Mouse (Mus musculus): Measurements from ENCODE around the gene Syt6. TPM values are rescaled to one million over a fixed set of nuclear protein-coding genes. Genes with fewer than 3 reads are reported as not detected.
"Not testable (repeated sequence)": the region's sequence is repeated elsewhere in the genome, so short reads cannot be mapped to it uniquely, and the experiment has no call there.

The Syt6 gene
- total RNA-seq, 4 experiments from 2014 or later, result not detected

DNA sequence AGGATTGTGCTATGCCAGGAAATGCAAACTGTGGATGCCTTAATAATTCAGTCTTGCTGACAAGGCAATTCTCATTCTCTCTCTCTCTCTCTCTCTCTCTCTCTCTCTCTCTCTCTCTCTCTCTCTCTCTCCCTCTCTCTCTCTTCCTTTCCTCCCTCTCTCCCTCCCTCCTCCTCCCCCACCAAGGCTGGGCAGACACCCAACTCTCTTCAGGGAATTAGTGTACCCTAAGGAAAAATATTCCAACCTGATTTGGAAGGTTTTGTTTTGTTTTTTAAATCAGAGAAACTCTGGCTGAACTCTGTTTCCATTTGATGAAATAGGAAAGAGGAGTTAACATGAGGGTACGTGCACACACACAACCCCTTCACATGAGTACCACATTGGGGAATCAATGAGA, 26.5 kb downstream of the Syt6 start:
- no peak for DNase-seq

- no peak for DNase-seq
Measured at GRCm38 (mm10) chr3:103606045-103606597, 31.1 kb downstream of the Syt6 start.

DNA sequence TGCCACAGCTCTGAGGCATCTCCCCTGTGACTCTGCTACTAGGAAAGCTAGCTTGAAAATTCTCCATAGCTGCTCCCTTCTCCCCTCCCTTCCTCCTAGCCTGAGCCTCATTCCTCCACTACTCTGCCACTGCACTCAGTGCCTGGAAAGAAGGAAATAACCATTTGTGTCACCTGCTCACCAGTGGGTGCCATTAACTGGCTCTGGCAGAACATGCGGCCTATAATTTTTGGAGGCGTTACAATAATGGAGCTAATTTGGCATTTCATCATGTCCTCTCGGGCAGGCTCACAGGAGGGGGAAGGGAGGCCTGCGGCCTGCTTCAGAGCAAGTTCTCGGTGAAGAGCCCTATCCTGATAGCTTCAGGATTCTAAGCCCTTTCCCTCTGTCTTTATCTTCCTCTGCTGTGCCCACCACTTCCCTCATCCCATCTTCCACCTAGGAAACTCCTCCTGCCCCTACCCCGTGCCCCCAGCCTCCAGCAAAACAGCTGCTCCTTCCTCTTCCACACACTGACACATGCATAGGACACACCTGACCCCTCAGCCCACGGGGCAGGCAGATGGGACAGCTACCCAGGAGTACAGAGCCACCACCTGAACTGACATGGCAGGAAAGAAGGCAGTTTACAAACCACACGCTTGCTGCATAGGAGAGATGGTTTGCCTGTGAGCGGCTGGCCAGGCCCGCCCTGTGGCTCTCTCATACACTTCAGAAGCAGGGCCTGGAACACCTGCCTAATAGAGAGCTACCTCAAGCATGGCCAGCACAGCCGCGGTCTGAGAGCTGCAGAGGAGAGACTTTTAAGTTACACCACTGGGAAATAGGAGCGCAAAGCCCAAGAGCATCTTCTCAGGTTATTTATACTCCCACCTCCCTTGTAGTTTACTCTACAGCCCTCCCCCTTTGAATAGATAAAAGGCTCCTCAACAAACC, 31.9 kb downstream of the Syt6 start:
- no peak for DNase-seq

DNA sequence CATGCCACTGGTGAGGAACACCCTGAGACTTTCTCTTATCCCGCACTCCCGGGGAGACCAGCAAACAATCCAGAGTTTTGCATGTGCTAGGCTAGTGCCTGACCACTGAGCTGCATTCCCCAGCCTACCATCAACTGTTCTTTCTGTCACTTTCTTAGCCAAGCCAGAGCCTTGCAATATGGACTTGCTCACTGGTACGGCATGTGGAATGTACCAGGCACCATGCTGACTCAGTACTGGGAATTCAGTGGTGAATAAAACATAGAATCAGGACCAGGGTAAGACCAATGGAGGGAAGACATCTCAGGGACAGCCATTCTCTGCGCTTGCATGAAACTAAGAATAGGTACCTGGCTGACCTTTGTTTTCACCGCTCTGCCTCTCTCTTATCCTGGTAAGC, 35.2 kb downstream of the Syt6 start:
- no peak for DNase-seq

DNA sequence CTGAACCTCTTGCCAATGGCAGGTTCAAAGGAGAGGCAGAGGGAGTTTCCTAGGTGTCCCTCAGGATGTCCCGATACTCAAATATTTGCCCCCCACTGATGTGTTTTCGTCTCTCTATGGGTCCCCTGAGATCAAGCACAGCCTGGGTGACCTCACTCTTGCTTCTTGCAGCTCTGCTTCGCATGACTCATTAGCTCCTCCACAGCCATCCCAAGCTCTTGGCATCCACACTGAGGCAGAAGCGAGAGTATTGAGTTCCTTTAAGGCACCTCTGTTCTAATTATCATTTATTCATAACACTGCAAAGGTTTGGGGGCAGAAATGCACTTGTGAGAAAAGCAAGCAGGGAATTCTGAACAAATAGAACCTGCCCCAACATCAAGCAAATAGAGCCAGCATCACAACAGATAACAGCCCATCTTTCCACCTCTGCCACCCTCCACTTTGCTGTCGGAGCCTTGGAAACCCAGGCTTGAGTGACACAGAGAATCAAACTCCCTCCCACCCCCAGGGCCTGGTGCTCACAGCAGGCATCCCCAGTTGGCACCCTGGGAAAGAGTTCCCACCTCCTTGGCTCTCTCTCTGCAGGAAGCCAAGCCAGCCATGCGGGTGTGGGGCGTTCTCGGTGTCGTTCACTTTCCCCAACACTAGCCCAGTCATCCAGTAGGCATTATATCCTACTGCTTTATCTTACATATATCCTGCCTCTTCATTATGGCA, 37.8 kb downstream of the Syt6 start:
- no peak for DNase-seq

DNA sequence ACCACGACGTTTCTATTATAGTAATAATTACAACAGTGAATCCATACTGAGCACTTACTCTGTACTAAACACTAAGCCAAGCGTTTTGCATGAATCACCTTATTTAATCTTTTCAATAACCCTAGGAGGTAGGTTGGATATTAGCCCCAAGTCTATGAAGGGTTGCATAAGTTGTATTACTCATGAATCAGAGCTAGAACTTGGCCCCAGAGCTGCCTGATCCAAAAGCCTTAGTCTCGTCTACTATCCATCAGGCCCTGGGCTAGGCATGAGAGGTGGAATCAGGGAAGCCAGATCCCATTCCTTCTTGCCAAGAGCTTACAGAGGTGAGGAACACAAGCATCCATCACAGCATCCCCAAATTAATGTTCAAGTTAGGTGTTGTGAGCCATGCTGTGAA, 40.6 kb downstream of the Syt6 start:
- no peak for DNase-seq

GRCm38 (mm10) chr3:103616981-103617380, 42.0 kb downstream of the Syt6 start:
- DNase-seq, result no peak

GRCm38 (mm10) chr3:103620101-103620500, 45.1 kb downstream of the Syt6 start:
- DNase-seq, result no peak

- no peak for DNase-seq
Measured at GRCm38 (mm10) chr3:103623893-103624470, 49.0 kb downstream of the Syt6 start.

DNA sequence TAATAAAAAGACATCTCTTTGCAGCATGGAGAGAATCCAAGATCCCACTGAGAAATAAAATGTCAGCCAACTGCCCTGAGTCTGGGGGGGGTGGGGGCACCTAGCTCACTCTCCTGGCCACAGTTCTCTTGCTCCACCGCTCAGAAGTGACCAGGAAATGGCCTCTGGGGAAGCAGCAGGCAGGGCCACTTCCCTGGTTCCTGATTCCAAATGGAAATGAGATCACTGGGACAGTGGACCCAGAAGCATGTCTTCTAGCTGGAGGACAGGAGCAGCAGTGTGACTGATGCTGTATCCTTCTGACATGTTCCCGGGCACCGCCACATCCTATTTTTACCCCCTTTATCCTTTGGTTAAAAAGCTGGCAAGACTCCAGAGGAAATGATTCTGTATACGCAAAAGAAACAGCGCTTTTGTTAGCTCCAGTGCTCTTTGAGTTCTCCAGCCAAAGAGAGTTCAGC, 49.6 kb downstream of the Syt6 start:
- no peak for DNase-seq

GRCm38 (mm10) chr3:103625169-103625568, 50.1 kb downstream of the Syt6 start:
- no peak for DNase-seq

DNA sequence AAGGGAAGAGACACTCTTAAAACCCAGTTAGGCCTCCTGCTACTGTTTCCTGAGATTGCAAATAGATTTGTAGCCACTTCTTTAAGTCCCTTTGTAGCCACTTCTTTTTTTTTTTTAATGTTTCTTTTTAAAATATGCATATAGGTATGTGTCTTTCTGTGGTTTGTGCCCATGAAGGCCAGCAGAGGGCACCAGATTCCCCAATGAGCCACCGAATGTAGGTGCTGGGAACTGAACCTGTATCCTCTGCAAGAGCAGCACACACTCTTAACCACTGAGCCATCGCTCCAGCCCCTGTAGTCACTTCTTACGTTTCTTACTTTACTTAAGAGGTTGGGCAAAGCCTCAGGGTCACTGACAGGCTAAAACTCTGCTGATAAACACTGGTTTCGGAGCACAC, 51.5 kb downstream of the Syt6 start:
- no peak for DNase-seq

- DNase-seq, result no peak
Measured at GRCm38 (mm10) chr3:103627661-103628060, 52.6 kb downstream of the Syt6 start.

DNA sequence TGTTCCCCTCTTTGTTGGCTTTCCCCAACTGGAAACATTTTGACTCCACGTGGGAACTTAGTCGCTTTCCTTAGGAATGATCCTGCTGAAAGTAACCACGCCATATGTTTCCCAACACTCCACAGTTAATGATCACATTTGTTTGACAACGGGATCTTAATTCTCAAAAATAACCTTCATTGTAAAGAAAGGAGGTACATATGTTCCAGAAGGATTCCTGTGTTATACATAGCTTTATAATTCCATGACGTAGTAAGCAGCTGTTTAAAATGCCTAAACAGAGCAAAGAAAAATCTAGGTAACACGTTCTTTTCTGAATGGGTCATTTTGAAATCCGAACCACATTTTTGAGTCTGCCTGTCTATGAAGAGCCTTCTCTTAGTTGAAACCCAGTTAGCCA, 58.1 kb downstream of the Syt6 start:
- DNase-seq, result no peak

- DNase-seq, result no peak
Measured at GRCm38 (mm10) chr3:103633831-103634230, 58.8 kb downstream of the Syt6 start.

- no peak for DNase-seq
Measured at GRCm38 (mm10) chr3:103634256-103634655, 59.2 kb downstream of the Syt6 start.

DNA sequence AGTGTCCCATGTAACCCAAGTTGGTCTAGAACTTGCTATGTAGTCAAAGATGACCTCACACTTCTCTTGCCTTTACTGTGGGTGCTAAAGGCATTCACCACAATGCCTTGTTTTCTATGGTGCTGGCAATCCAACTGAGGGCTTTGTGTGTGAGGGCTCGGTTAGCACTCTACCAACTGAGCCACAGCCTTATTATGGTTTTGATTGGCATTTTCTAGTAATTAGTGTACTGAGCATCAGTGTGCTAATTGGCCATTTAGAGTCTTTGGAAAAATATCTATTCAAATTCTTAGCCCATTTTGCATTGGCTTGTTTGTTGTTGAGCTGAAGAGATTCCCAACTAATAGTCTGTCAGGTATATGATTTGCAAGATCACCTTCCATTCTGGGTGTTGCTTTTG, 62.6 kb downstream of the Syt6 start:
- no peak for DNase-seq

- no peak for DNase-seq
Measured at GRCm38 (mm10) chr3:103640226-103640803, 65.3 kb downstream of the Syt6 start.

GRCm38 (mm10) chr3:103641301-103641700, 66.3 kb downstream of the Syt6 start:
- DNase-seq, result no peak

GRCm38 (mm10) chr3:103645968-103646367, 70.9 kb downstream of the Syt6 start, which contains the start of gene Atg4a-ps:
Gene Atg4a-ps (minus strand): TSS chr3:103646068.
- DNase-seq, result not testable (repeated sequence)

DNA sequence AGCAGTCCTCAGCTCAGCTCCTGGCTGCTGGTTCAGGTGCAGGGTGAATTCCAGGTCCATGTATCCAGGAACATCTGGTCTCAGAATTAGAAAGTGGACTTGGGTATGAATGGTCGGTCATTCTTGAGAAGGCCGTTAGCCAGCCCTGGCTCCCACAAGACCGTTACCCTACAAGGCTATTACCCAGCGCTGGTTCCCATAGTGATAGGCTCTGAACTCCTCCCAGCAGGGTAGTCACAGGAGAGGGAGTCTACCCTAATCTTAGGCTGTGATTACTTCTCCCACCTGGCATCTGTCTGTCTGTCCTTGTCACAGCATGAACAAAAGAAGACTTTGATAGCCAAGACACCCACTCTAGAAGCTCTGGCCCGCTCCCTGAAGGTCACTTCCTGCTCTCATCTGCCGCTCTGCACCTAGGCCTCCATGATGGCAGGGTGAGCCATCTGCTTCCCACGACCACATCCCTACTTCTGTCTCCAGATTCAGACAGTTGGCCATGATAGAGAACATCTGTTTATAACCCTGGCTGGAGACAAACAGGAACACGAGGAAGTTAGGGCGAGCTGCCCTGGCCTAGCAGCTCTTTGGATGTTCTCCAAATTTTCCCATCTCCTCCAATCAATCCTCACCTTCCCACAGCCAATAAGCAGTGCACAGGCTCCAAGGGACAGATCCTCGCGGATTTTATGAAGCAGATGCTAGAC, 72.3 kb downstream of the Syt6 start:
- DNase-seq, result no peak

GRCm38 (mm10) chr3:103648486-103648885, 73.5 kb downstream of the Syt6 start:
- DNase-seq, result no peak

All from adrenal gland, adult 8-10 months (tissue).